Mouse (Mus musculus): ENCODE measurements around the gene Gm21860.
"Not testable (repeated sequence)": the region's sequence is repeated elsewhere in the genome, so short reads cannot be mapped to it uniquely, and the experiment has no call there.

DNA sequence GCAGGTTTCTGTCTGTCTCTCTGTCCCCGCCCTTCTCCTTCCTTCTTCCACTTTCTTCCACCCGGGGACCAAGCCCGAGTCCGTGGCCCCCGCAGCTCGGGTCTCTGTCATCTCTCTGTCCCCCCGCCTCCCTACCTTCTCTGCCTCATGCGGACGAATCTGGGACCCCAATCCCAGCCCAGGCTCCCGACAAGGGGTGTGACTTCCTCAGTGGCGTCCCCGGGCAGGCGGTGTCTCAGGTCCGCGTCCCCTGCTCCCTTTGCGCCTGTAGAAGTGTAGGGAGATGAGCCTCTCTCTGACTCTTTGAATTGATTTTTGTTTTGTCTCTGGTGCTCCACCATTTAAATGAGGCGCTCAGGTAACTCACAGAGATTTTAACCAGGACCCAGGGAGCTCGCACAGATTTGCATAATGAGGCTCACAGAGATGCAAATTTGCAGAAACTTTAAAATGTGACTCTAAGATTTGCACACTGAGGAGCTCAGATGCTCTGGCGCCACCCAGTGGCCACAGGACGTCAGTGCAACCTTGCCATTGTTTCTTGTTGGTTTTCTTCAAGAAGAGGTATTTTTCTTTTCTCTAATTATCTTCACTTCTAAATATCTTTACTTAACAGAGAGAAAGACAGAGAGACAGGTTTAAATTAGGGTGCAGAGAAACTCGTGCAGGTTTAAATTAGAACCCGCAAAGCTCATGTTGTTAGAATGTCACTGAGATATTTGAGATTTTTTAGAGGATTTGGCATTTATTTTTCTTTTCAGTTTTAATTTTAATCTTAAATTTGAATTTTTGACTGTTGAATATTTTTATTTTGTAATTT is 35.8 kb downstream of the Gm21860 start:
- TF ChIP-seq GATA1 (IDR thresholded peaks at IDR 0.05; ENCODE audit: borderline replicate concordance, low read length); FLI1 (IDR thresholded peaks at IDR 0.05; ENCODE audit: low read length): not testable (repeated sequence)

All from megakaryocyte, embryonic 14.5 days (primary cell).